Mouse (Mus musculus): ENCODE measurements around the gene Ina.

- TF ChIP-seq CTCF (IDR thresholded peaks at IDR 0.05; ENCODE audit: extremely low read depth, insufficient read depth, low read length) (no peak), POLR2A (IDR thresholded peaks at IDR 0.05; ENCODE audit: extremely low read depth, insufficient read depth, low read length) (no peak)
Measured at GRCm38 (mm10) chr19:47036596-47036995, 22.1 kb downstream of the Ina start.
